Mouse (Mus musculus) spleen, embryonic (tissue): ENCODE measurements around the gene Arsj.

Source experiments
- CTCF ChIA-PET: fragments of 350-600 bp; sonication (Branson Sonifier 250); formaldehyde crosslinking; loops from one replicate; lab custom pipeline; 2022; lab: Charles Lee

The Arsj gene

DNA sequence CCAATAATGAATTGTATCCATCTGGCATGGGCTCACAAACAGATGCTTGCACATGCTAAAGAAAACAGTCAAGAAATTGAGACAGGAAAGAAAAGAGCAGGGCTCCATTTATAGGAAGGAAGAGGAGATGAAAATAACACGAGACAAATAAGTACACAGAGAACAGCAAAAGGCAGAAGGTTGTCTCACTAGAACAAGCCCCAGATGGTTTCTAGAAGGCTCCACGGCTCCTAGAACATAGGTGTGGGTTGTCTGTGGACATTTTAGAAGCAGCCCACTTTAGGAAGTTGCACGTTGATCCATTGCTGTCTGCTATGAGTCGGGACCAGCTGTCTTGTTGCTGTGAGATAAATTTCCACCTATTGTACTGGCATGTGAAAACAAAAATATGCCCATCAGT lies 37.2 kb downstream of the Arsj start:
- CTCF ChIA-PET = interaction anchor here (0.7 kb wide), 1 partner anchor 111 kb away, joined by 5 read pairs; no protein-coding TSS in a partner anchor

DNA sequence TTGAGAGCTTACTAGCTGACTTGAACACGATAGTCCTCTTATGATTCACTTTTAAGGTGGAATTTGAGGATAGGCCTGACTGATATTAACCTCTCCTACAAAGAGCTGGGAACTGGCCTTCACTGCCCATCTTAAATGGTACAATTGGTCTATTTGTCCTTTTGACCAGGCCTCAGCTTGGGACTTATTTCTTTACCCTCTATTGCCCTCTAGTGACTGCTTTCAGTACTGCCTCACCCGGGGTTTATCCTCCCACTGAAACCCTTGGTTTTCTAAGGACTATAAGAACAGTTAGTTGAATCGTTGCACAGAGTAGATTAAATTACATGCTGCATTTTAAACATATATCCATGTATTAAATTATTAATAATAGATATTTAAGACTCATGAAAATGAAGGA lies 39.4 kb downstream of the Arsj start:
- CTCF ChIA-PET = no interaction called here

DNA sequence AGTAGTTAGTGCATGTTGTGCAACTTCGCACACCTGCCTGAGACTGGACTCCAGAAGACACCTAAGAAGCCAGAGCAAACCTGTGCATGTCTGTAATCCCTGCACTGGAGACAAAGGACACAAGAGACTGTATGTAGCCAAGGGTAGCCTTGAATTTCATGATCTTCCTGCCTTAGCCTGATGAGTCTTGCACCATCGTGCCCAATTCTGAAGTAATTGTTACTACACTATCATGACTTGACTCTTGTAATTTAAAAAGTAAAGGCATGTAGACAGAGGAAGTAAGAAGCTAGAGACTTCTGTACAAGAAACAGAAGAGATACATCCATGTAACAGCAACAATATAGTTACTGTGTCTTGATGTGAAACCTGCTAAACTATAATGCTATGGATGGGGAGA lies 40.7 kb downstream of the Arsj start:
- CTCF ChIA-PET = no interaction called here

DNA sequence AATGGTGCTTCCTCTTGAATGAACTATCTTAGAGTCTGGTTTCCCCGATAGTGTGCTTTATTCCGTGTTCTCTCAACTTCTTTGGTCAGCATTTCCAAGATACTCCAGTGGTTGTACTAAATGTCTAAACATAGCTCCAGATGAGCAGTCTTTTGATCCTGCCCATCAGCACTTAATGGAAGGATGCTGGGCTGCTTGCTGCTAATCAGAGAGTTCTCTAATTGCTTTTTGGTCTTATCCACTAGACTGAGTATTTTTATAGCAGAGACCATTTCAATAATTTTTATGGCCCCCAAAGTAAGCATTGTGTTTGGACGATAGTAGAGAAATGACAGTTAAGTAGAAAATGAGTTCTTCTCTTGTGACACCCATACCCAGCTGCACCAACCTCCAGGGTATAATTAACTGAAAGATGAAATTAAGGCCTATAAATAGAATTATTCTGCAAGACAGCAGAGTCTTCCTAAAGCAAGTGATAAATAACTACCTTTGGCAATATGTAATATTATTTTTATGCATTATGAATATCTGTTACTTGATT lies 67.1 kb downstream of the Arsj start:
- CTCF ChIA-PET = no interaction called here

- CTCF ChIA-PET = no interaction called here
Observed at GRCm38 (mm10) chr3:126439331-126439730, 75.8 kb downstream of the Arsj start.

- CTCF ChIA-PET = no interaction called here
Observed at GRCm38 (mm10) chr3:126449058-126449457, 85.6 kb downstream of the Arsj start.

DNA sequence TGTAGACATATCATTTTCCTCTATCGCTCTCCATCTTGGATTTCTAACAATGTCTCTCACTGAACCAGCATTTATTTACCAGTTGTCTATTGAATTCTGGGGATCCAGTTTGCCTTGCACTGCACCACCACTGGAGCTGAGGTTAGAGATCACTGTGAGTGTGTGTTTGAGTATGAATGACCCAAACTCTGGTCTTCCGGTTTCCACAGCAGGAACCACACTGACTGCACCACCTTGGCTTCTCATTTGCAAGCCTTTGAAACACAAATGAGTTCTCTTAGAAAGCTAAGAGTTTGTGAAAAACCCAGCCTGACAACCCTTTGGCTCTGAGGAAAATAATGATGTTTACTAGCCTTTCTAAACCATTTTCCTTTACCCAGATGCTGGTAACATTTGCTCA lies 86.0 kb downstream of the Arsj start:
- CTCF ChIA-PET = no interaction called here

DNA sequence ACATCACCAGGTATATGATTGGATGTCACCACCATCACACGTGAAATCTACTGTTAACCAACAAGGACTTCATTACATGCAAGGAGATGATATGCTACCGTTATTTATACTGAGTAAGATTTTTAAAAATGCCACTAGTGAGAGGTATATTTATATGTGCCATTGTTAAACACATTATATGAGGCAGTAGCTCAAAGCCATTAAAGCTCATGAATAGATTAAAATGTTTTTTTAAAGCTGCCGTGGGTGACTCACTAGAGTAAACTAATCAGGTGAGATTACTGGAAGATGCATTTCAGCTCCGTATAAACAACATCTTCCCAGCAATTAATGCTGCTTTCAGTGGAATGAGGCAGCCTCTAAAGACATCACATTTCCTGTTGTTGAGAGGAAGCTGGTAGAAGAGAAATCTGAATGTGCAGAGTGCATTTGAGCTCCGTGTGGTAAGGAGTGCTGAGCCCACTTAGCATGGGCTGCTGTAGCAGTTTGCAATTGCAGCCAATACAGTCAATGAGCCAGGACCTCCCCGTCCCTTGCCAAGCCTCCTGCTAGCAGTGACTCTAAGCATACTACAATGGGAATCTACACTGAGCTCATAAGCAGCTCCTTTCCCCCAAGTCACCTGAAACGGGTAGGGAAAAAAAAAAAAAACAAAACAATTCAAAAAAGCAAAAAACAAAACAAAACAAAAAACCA lies 92.5 kb downstream of the Arsj start:
- CTCF ChIA-PET = no interaction called here

GRCm38 (mm10) chr3:126463119-126463815 lies 99.8 kb downstream of the Arsj start:
- CTCF ChIA-PET = no interaction called here

DNA sequence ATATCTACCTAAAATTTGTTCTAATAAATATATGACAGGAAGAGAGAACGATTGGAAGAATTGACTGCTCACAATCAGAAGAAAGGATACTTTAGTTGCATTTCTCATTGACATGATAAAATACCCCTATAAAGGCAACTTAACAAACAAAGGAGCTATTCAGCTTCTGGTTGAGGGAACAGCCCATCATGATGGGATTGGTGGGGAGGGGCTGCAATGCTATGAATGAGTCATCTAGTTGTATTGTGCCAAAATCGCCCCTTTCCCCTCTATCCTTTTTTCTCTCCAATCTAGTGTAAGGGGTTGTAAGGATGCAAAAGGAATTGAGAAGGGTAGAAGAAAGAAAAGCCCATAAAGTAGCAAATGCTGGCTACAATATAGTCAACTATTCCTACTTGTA lies 100.8 kb downstream of the Arsj start:
- CTCF ChIA-PET = no interaction called here
